Mouse (Mus musculus) CD4-positive, CD25-positive, alpha-beta regulatory T cell, adult 2 months (primary cell): ENCODE measurements around the gene Zfyve19.

Source experiments
- DNase-seq: peaks from one replicate; pipeline ENCODE4 v3.0.0-alpha.2; 2012; ENCODE audit warnings: low read depth, low spot score

Gene Zfyve19

DNA sequence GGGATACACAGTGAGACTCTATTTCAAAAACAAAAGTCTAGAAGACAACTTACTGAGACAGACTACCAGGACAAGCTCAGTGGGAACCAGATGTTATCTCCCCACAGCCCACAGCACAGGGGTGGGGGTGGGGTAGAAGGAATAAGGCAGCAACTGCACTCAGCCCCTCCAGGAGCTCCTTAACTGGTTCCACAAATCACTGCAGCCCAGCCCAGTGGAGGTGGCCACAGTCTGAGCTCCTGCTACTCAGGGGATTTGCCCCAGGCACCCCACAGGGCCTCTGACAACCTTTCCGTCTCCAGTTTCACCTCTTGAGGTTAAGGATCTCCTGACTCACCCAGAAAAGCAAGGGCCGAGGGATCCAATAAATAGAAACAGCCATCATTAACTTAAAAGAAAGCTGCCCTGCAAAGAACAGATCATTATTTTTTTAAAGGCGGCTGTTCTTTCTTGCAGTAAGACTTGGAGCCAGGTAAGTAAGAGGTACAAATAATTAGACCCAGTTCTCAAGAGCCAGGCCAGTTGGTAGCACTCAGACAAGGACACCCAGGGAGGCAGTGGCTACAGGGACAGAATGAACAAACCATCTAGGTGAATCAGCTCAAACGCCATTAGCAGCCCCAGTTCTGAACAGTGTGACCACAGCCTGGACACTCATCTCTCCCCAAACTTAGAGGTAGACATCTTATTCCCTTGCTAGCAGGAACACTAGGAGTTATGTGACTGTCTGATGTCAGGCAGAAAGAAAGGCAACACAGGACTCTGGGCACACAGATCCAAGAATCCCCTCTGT, 11.9 kb upstream of the Zfyve19 start:
- DNase-seq: no peak

GRCm38 (mm10) chr2:119197493-119197892, 10.9 kb upstream of the Zfyve19 start:
- no peak for DNase-seq

GRCm38 (mm10) chr2:119198049-119198448, 10.4 kb upstream of the Zfyve19 start:
- DNase-seq: no peak

GRCm38 (mm10) chr2:119198934-119199333, 9.5 kb upstream of the Zfyve19 start:
- no peak for DNase-seq

DNA sequence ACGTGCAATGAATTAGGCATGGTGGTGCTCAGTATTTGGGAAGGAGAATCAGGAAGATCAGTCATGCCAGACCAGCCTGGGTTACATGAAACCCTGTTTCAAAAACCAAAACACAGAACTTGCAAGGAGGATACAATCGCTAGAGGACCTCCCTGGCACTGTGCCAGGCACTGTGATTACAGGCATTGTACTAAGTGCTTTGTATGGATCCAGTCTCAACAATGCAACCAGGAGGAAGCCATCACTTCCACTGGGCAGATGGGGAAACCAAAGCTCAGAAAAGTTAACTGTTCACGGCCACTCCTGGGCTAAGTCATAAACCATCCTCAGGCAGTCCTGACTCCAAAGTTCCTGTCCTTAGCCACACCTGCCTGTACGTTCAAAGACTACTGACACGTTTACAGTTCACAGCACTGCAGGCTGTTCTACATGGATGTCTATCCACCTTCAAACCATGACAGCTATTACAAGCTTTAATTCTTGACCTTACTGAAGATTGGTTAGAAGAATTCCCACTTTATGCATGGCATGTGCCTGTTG, 5.4 kb upstream of the Zfyve19 start:
- DNase-seq: no peak

- no peak for DNase-seq
Observed at GRCm38 (mm10) chr2:119203871-119204460, 4.5 kb upstream of the Zfyve19 start.

DNA sequence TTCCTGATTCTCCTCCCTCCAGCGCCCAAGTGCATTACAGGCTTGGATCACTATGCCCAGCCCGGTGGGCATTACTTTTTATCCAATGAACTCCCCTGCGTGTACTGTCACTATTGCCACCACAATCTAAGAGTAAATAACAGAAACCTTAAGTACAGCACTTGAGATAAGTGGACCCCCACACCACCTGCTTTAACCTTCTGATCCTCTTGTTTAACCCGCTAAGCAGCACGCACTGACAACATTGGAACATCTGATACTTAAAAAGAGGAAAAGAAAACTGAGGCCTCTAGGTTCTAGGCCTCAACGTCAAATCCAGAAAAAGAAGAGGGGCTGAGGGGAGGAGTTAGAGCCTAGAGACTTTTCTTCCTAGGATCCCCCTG, 465 bp upstream of the Zfyve19 start:
- DNase-seq: no peak

DNA sequence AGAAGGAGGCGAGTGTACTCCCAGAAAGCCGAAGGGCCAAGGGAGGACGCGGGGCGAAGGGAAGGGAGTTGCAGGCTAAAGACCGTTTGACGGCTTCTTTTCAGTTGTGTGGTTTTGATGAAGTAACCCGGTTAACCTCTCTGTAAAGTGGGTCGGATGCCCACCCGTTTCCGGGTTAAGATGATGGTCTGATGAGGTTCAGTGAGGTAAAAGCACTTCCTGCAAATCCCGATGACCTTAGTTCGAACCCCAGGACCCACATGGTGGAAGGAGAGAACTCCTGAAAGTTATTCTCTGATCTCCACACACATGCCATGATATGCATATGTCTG, 725 bp downstream of the Zfyve19 start:
- DNase-seq: no peak

GRCm38 (mm10) chr2:119229775-119230704, 21.6 kb downstream of the Zfyve19 start, which contains the start of gene Ppp1r14d:
Ppp1r14d (minus strand) TSS chr2:119229906.
- no peak for DNase-seq

- DNase-seq: no peak
Observed at GRCm38 (mm10) chr2:119236682-119237209, 28.3 kb downstream of the Zfyve19 start.

- DNase-seq: peak; percentile 22
Observed at GRCm38 (mm10) chr2:119237210-119237870, 28.9 kb downstream of the Zfyve19 start, which contains the start of gene Spint1. Spint1 (plus strand) TSS chr2:119237362.

GRCm38 (mm10) chr2:119237871-119238220, 29.4 kb downstream of the Zfyve19 start:
- peak; percentile 13 for DNase-seq

- DNase-seq: no peak
Observed at GRCm38 (mm10) chr2:119238671-119239070, 30.3 kb downstream of the Zfyve19 start.

- DNase-seq: no peak
Observed at GRCm38 (mm10) chr2:119240075-119240818, 31.8 kb downstream of the Zfyve19 start.

DNA sequence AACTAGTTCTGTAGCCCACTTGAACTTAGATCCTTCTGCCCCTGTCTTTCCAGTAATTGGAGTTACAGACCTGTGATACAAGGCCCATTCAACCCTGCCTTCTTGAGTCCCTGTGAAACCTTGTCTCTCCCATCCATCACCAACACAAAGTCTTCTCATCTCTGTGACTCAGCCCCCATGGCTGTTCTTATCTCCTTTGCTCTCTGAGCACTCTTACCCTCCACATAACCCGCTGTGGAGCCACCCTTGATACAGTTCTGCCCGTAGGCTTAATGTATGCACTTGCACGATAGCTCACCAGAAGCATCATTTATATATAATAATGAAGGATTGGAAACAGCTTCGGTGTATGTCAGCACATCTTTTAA, 32.4 kb downstream of the Zfyve19 start:
- DNase-seq: no peak

DNA sequence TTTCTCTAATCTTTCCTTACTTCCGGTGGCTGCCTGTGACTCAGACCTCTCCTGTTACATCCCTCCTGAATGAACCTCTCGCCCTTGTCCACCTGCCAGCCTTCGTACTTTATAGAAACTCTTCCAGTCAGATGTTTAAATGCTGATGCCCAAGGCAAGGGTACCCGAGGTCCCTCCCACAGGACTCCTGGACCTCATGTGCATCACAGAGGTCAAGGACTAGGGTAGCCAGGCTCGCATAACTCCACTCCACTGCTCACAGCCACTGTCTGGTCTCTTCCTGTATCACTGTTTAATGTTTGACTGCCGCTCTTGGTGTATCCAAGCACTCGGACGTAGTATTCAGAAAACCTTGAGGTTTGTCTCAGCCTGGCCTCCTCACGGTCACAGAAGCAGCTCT, 34.1 kb downstream of the Zfyve19 start:
- no peak for DNase-seq

DNA sequence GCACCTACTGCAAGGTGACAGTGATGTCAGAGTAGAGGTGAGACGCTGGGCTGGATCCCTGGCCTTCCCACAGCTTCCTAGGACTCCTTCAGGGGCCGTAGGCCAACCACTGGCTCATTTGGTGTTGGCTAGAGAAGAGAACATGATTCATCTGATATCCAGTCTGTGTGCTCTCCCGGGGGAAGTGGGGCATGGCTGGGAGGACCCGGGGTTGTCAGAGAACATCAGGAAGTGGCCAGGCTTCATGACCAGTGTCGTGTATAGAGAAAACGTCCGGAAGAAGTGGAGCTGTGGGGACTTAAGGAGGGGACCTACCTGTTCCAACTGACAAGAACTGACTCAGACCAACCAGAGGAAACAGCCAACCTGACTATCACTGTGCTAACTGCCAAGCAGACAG, 36.8 kb downstream of the Zfyve19 start:
- DNase-seq: no peak

DNA sequence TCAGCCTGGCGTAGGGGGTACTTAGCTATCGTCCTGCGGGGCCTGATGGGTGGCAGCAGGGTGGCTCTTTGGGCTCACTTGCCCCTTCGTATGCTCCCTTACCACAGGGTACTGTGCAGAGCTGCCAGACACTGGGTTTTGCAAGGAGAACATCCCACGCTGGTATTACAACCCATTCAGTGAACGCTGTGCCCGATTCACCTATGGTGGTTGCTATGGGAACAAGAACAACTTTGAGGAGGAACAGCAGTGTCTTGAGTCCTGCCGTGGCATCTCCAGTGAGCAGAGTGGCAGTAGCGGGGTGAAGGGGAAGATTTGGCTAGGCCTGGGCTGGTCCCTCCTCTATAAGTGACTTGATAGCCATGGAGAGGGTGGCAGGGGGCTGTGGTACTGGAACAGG, 39.5 kb downstream of the Zfyve19 start:
- DNase-seq: no peak

DNA sequence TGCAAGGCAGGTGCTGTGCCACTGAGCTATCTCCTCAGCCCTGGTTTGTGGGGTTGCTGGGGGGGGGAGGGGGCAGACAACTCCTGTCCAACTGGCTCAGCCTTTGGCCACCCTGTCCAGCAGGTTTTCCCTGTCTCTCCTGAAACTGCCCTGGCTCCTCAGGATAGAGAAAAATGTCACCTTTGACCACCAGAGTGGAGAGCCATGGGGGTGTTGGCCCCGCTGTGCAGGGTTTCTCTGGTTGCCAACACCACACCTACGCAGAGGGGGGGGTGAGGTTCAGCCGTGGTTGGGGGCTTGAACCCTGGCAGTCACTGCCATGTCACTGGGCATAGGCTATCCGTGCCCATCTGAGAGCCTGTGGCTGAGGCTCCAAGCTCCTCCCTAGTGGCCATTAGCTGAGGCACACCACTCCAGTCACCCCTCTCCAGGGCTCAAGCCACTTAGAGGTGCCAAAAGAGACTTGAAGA, 41.2 kb downstream of the Zfyve19 start:
- DNase-seq: no peak

- no peak for DNase-seq
Observed at GRCm38 (mm10) chr2:119250377-119250776, 42.0 kb downstream of the Zfyve19 start.
